Mouse (Mus musculus): ENCODE data around the gene Lkaaear1.

The Lkaaear1 gene

GRCm38 (mm10) chr2:181653523-181653922 lies 44.7 kb downstream of the Lkaaear1 start:
- no peak for DNase-seq (ENCODE audit: low spot score in 2 of 2)

- no peak for DNase-seq (ENCODE audit: low spot score in 2 of 2)
These were observed 45.2 kb downstream of the Lkaaear1 start for GRCm38 (mm10) chr2:181653065-181653464.

DNA sequence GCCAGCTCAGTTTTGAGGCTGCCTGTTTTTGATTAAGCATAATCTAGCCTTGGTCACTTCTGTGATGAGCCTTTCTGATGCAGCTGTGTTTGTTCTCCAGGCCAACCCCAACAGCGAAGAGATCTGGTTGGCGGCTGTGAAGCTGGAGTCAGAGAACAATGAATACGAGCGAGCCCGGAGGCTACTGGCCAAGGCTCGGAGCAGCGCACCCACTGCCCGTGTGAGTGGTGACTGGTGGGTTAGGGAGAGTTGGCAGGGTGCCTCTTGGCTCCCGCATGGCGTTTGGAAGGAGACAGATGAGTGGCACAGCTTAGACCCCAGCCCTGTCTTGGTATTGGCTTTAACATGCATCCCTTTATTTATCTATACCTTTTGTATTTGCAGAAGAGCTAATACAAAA lies 49.3 kb downstream of the Lkaaear1 start:
- DNase-seq (ENCODE audit: low spot score in 2 of 2), result no peak
